Mouse (Mus musculus): ENCODE results near the gene Msantd1. TPM values are rescaled to one million over a fixed set of nuclear protein-coding genes. Genes with fewer than 3 reads are reported as not detected.

Msantd1 gene
- polyA plus RNA-seq, 1 experiment from 2014 or later, result 5.5 TPM

Other genes starting within 250 kb of the Msantd1 start
- gene Nop14, start 247.9 kb upstream of the Msantd1 start, polyA plus RNA-seq (2014; fragmentation: Nextera tagmentation; extraction: Ambion mirVana), result 23.5 and 24.2 TPM in 2 replicates
- 1.2 TPM in 2 replicates for gene Grk4, start 247.6 kb upstream of the Msantd1 start, polyA plus RNA-seq (2014; fragmentation: Nextera tagmentation; extraction: Ambion mirVana)
- 7.9 and 11.6 TPM in 2 replicates for gene Htt, start 146.3 kb upstream of the Msantd1 start, polyA plus RNA-seq (2014; fragmentation: Nextera tagmentation; extraction: Ambion mirVana)
- 37.2 and 37.4 TPM in 2 replicates for gene Rgs12, start 41.4 kb downstream of the Msantd1 start, polyA plus RNA-seq (2014; fragmentation: Nextera tagmentation; extraction: Ambion mirVana)
- 0.72 TPM in 1 of 2 replicates, not detected in the other for gene Hgfac, start 133.5 kb downstream of the Msantd1 start, polyA plus RNA-seq (2014; fragmentation: Nextera tagmentation; extraction: Ambion mirVana)
- gene Dok7, start 148.8 kb downstream of the Msantd1 start, polyA plus RNA-seq (2014; fragmentation: Nextera tagmentation; extraction: Ambion mirVana), result 2.7 and 3.2 TPM in 2 replicates
- 162 and 169 TPM in 2 replicates for gene Lrpap1, start 197.8 kb downstream of the Msantd1 start, polyA plus RNA-seq (2014; fragmentation: Nextera tagmentation; extraction: Ambion mirVana)

Data from forebrain, embryonic 14.5 days (tissue).